Mouse (Mus musculus) ZHBTc4 (cell line): Measurements from ENCODE around the gene Pfkfb4.

Source experiments
- DNase-seq: peaks from one replicate; pipeline ENCODE4 v3.0.0-alpha.2; 2011; ENCODE audit warnings: low read depth, low spot score

Pfkfb4 gene

DNA sequence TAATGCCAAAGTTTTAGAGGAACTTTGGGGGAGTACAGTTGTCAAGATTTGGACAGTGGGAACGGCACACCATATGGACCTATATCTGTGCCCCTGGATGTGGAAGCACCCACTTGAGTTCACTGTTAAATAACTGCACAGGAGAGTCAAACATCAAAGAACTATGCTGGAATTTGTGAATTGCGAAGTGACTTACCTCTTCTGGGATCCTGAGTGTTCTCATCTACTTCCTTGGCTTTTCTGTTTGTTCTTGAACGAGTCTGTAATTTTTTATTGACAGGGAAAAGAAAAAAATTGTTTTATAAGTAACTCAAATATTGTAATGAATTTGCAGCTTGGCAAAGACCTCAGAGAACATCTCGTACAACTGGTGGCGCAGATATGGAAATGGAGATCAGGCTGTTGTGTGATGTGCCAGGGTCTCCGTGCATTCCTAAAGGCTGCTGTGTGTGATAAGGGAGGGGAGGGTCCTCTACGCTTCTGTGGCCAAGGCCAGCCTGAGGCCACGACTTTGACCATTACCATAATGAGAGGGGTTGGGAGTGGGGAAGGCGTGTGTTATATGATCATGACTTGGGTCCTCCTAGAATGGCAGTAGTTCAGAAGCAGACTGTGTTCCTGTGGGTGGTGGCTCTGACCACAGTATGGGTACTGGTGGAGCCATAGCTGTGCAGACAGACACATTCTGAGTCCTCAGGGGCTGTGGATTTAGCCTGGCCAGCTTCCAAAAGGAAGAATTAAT lies 1.2 kb downstream of the Pfkfb4 start:
- DNase-seq = no peak

DNA sequence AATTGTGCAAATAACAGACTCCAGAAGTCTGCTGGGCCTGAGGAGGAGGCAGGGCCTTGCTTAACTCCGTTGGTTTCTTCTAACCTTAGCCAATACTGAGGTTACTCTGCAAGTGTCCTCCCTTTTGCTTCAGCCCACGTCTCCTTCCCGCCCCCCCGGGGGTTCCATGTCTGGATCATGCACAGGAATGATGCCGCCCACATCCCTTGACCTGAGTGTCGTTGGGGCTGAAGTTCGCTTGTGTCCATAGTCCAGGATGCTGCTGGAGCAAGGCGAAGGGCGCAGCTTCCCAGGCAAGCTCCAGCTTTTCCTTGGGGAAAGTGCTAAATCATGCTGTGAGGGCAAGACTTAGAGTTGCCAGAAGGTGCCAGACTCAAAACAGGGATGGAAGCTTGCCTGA lies 4.8 kb downstream of the Pfkfb4 start:
- no peak for DNase-seq

- DNase-seq = peak; percentile 52
These were observed 6.9 kb downstream of the Pfkfb4 start for GRCm38 (mm10) chr9:108998287-108999166.

DNA sequence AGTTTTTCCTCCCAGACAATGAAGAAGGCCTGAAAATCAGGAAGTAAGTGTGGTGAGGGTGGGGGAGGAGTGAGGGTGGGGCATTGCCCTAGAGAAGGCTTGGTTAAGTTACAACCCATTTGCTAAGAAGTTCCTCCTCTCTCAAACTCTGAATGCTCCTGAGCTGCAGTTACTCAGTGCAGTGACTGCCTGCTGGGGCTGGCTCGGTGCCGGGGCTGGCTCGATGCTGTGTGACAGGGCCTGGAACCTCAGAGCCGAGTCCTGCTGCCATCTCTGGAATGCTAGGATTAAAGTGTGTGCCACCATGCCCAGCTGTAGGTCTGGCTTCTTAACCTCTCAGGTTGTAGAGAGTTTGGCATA lies 7.6 kb downstream of the Pfkfb4 start:
- DNase-seq = no peak

GRCm38 (mm10) chr9:109000726-109001125 lies 9.1 kb downstream of the Pfkfb4 start:
- DNase-seq = peak; percentile 86

DNA sequence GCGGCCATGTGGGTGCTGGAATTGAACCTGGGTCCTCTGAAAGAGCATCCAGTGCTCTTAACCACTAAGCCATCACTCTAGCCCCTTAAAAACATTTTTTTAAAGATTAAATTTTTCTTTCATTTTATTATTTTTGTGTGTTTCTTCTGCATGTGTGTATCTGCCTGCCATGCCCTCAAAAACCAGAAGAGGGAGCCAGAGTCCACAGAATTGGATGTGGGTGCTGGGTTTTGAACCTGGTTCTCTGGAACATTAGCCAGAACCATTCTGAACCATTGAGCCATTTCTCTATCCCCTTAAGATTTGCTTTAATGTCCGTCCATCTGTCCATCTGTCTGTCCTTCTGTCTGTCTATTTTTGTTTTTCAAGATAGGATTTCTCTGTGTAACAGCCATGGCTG lies 11.6 kb downstream of the Pfkfb4 start:
- peak; percentile 59 for DNase-seq

DNA sequence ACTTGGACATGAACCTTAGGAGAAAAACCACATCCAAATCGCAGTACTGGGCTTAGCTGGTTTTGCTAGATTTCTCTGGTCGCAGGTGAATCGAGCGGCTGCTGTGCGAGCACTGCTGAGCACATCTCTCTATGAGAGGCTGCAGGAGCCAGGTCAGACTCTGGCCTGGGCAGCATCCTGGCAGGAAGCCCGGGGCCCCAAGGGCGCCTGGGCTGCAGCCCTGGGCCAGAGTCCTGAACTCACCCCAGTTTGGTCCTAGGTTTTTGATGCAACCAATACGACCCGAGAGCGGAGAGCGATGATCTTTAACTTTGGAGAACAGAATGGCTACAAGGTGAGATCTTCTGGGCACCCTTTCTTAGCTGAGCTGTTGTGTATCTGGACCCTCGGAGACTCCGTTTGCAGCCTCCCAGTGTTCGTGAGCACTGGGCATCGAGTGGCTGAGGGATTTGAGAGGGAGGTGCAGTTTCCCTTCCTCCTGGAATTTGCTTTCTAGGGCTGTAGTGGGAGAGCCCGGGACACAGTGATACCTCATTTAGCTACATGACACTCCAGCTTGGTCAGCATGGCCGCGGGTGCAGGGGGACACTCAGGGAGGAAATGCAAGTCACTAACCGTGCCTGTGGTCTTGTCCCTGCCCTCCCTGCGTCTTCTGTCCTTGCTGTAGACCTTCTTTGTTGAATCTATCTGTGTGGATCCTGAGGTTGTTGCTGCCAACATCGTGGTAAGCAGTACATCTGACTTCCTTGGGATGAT lies 15.6 kb downstream of the Pfkfb4 start:
- DNase-seq = no peak

DNA sequence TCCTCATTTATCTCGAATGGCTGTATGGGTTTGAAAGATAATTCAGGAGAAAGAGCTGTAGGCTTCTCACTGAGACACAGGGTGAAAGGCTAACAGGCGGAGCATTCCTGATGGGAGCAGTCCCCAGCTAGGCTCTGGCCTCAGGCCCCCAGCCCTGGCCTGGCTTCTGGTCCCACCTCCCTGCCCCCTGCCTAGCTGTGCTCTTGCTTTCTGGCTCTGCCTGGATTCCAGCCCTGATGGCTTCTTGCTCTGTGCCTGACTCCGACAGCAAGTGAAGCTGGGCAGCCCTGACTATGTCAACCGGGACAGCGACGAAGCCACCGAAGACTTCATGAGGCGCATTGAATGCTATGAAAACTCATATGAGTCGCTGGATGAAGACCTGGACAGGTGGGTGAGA lies 16.5 kb downstream of the Pfkfb4 start:
- no peak for DNase-seq

GRCm38 (mm10) chr9:109008994-109009635 lies 17.5 kb downstream of the Pfkfb4 start:
- no peak for DNase-seq

DNA sequence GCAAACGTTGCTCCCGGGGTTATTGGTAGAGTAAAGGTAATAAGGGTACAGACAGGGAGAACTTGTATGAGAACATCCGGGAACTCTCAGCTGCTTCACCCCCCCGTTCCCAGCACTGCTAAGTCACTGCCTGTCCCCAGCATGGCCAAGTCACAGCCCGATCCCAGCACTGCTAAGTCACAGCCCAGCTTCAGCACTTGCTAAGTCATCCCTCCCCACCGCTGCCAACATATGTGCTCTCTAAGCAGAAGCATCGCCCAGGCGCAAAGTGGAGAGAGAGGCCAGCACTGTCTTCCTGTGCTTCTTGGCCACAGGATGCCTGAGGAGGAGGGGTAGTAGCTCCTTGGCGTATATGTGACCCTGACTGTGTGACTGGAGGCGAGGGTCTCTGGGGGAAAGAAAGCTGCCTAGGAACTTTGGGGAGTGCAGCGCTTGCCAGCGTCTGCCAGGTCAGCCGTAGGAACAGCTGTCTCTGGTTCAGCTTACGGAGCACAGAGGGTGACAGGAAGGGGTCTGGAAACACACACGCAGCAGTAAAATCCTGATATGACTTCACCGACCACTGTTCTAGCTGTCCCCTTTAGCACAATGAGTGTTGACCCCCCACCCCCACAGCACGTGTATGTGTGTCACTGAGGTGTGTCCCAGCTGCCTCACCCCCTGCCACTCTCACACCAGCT lies 18.2 kb downstream of the Pfkfb4 start:
- no peak for DNase-seq

DNA sequence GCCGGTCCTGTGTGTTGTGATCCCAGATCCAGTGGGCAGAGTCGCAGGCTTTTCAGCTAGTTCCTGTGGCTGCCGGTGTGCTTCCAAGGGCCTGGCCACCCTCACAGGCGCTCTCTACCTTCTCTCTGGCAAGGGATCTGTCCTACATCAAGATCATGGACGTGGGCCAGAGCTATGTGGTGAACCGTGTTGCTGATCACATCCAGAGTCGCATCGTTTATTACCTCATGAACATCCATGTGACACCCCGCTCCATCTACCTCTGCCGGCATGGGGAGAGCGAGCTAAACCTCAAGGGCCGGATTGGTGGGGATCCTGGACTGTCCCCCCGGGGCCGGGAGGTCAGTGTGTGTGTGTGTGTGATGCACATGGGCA lies 18.7 kb downstream of the Pfkfb4 start:
- no peak for DNase-seq

GRCm38 (mm10) chr9:109015397-109015796 lies 23.8 kb downstream of the Pfkfb4 start:
- DNase-seq = no peak

DNA sequence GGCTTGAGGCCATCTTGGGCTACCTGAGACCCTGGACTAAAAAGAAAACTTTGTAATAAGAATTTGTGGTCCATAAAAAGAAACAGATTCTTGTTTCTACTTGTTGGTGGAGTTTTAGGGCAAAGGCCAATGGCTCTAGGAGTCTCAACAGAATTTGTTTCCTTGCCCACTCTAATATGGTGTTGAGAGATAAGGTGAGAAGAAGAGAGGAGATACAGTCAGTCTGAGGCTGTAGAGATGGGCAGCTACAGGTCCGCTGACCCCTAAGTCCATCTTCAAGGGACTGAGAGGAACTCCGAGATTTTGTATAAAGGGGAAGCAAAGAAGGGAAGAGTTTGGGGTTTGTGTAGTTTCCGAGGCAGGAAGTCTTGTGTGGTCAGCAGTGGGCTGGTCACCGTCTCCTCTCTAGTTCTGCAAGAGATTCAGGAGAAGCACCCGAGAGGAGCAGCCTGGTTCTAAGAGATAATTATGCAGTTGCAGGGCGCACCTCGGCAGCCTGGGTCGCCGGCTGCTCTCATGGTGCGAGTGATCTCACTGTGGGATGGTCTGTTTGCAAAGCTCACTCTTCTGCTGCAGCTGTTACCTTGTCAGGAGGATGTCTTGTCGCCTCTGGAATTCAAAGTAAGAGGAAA lies 25.5 kb downstream of the Pfkfb4 start:
- DNase-seq = no peak

DNA sequence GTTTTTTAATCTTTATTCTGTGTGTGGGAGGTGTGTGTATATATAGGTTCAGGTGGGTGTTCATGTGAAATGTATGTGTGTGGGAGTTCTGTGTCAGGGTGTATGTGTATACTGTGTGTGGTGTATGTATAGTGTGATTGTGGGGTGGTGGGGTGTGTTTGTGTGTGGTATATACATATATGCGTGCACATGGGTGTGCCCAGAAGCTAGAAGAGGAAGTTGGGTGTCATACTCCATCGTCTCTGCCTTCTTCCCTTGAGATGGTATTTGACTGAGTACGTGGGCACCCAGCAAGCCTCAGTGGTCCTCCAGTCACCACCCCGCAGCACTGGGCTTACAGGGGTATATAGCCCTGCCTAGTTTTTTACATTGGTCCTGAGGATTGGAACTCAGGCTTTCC lies 29.9 kb downstream of the Pfkfb4 start:
- DNase-seq = no peak

GRCm38 (mm10) chr9:109022866-109023685 lies 31.5 kb downstream of the Pfkfb4 start:
- DNase-seq = no peak

GRCm38 (mm10) chr9:109027521-109027920 lies 35.9 kb downstream of the Pfkfb4 start:
- no peak for DNase-seq

DNA sequence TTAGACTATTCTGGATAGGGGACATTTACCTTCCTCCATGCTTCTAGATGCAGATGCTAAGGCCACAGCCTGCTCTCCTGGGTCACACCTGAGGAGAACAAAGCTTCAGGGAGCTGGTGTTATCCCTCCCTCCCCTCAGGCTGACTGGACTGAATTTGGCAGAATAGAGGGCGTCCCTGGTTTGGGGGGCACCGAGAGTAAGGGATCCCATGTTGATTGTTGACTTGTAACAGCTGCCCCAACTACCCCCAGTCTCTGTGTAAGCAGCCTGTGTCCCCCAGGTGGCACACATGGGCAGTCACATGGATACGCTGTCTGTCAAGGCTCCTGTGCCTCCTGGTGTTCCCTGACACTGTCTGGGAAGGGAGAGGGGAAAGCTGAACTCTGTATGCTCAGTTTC lies 36.8 kb downstream of the Pfkfb4 start:
- no peak for DNase-seq

GRCm38 (mm10) chr9:109028919-109029318 lies 37.3 kb downstream of the Pfkfb4 start:
- DNase-seq = no peak

DNA sequence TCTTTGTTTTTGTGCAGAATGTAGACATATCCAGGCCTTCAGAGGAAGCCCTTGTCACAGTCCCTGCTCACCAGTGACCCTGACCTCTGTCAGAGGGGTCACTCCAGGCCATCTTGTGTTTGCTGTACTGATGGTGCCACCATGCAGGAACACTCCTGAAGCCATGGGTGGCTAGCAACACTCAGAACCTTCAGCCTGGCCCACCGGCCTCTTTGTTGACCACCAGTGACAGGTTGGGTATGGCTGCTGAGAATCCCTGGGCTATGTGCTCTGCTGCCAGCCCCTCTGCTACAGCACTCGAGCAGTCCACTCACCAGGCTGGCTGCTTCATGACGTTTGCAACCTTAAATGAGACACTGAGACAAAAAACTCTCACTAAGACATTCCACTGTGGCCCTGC lies 38.7 kb downstream of the Pfkfb4 start:
- no peak for DNase-seq

DNA sequence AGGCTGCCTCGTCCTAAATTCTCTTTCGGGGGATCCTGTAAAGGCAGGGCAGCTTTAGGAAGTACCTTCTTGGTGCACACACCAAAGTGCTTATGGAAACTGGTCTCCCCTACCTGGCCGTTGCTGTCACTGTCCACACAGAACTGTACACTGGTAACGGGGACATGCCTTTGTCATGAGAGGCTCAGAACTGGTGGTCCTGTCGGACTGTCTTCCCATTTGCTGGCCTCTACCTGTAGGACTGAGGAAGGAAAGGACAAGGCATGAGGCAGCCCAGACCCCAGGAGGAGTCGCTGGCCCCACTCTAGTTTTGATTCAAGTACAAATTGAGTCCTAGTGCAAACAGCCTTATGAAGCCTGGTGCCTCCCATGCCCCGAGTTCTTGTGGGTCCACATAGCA lies 39.4 kb downstream of the Pfkfb4 start:
- DNase-seq = no peak
